Mouse (Mus musculus): ENCODE results near the gene E330017A01Rik. TPM values are rescaled to one million over a fixed set of nuclear protein-coding genes. Genes with fewer than 3 reads are reported as not detected.

The E330017A01Rik gene
- total RNA-seq (2023) = not detected

GRCm38 (mm10) chr16:58638689-58639175 lies at the start of gene E330017A01Rik:
TSS of gene E330017A01Rik (minus strand) at chr16:58638739.

GRCm38 (mm10) chr16:58669917-58670630 lies 31.5 kb upstream of the E330017A01Rik start, which contains the start of gene Cpox:
TSS of gene Cpox (plus strand) at chr16:58670292.

GRCm38 (mm10) chr16:58616878-58617277 lies 21.7 kb downstream of the E330017A01Rik start, which contains the start of gene Gm813:
TSS of gene Gm813 (minus strand) at chr16:58616978.

Other genes starting within 250 kb of the E330017A01Rik start
- 0.56 TPM for gene Dcbld2, start 230.3 kb downstream of the E330017A01Rik start, total RNA-seq (2023)
- 35.7 TPM for gene St3gal6, start 114.5 kb downstream of the E330017A01Rik start, total RNA-seq (2023)
- not detected for gene Gm813, start 21.8 kb downstream of the E330017A01Rik start, total RNA-seq (2023)
- 12.8 TPM for gene Cpox, start 31.6 kb upstream of the E330017A01Rik start, total RNA-seq (2023)
- not detected for gene Gpr15, start 80.3 kb upstream of the E330017A01Rik start, total RNA-seq (2023)
- 44.7 TPM for gene Cldnd1, start 89.2 kb upstream of the E330017A01Rik start, total RNA-seq (2023)
- not detected for gene Olfr172, start 124.4 kb upstream of the E330017A01Rik start, total RNA-seq (2023)
- gene Olfr173, start 161.5 kb upstream of the E330017A01Rik start, total RNA-seq (2023) = not detected
- gene Olfr175-ps1, start 188.0 kb upstream of the E330017A01Rik start, total RNA-seq (2023) = not detected
- not detected for gene Olfr177, start 236.0 kb upstream of the E330017A01Rik start, total RNA-seq (2023)